Mouse (Mus musculus) liver, embryonic 15.5 days (tissue): Measurements from ENCODE around the gene Abcc6. TPM values are rescaled to one million over a fixed set of nuclear protein-coding genes. Genes with fewer than 3 reads are reported as not detected.

Experiments
- ATAC-seq: fragments of 200-750 bp; cut with Nextera tagmentation; 2 replicates; pipeline ENCODE4 v1.8.0; 2017; ENCODE audit warnings: moderate number of reproducible peaks, mild to moderate bottlenecking, moderate library complexity; ENCODE audit not compliant: insufficient read depth
- H3K27ac ChIP-seq: fragments of 300-500 bp; sonication (generic); replicated peaks from 2 replicates; pipeline ENCODE4 v1.5.1; 2015; ENCODE audit warnings: mild to moderate bottlenecking, inconsistent platforms
- H3K27me3 ChIP-seq: fragments of 300-500 bp; sonication (generic); 2 replicates; pipeline ENCODE4 v1.6.1; 2015; ENCODE audit warnings: mild to moderate bottlenecking, inconsistent platforms
- H3K36me3 ChIP-seq: fragments of 300-500 bp; sonication (generic); replicated peaks from 2 replicates; pipeline ENCODE4 v1.6.1; 2015; ENCODE audit warnings: moderate library complexity, mild to moderate bottlenecking, inconsistent platforms
- H3K4me1 ChIP-seq: fragments of 300-500 bp; sonication (generic); replicated peaks from 2 replicates; pipeline ENCODE4 v1.6.1; 2015; ENCODE audit warnings: inconsistent platforms
- H3K4me2 ChIP-seq: fragments of 300-500 bp; sonication (generic); 2 replicates; pipeline ENCODE4 v1.6.1; 2015; ENCODE audit warnings: moderate library complexity, mild to moderate bottlenecking, inconsistent platforms
- H3K4me3 ChIP-seq: fragments of 300-500 bp; sonication (generic); replicated peaks from 2 replicates; pipeline ENCODE4 v1.5.1; 2015; ENCODE audit warnings: mild to moderate bottlenecking, inconsistent platforms
- H3K9ac ChIP-seq: fragments of 300-500 bp; sonication (generic); 2 replicates; pipeline ENCODE4 v1.6.1; 2015; ENCODE audit warnings: moderate library complexity, mild to moderate bottlenecking, inconsistent platforms
- H3K9me3 ChIP-seq: fragments of 300-500 bp; sonication (generic); replicated peaks from 2 replicates; pipeline ENCODE4 v1.6.1; 2016; ENCODE audit warnings: inconsistent platforms
- WGBS: fragments of 180-500 bp; shearing (Covaris S2); methylation state at CpG from one replicate; pipeline ENCODE4 v1.1.7; 2015; ENCODE audit warnings: mixed read lengths; ENCODE audit not compliant: insufficient replicate concordance; 5-methylcytosine and 5-hydroxymethylcytosine counted together
- polyA plus RNA-seq: library from polyadenylated mRNA; unstranded; fragments of >200 nt; fragmentation: Nextera tagmentation; extraction: Ambion mirVana; gene quantifications from 2 replicates; pipeline ENCODE4 v1.2.1, GENCODE M21; 2015

The Abcc6 gene
- polyA plus RNA-seq, 1 experiment from 2014 or later, result 11.4 TPM

- H3K27me3 ChIP-seq, result no peaks in the 10 kb centered on the region
- peaks cover 15% of the 10 kb centered on the region; the same call in 1 of the 2 replicates for H3K36me3 ChIP-seq
- no peaks in the 10 kb centered on the region for H3K9me3 ChIP-seq
- H3K27ac ChIP-seq, result peak overlapping the region; percentile 87
- H3K4me1 ChIP-seq, result peaks cover 86% of the 10 kb centered on the region
- ATAC-seq, result no peak
- peak overlapping the region; percentile 59 for H3K9ac ChIP-seq
- 12% methylated on average over 9 of the region's 9 CpGs for WGBS
- H3K4me2 ChIP-seq, result peak overlapping the region; percentile 73
- H3K4me3 ChIP-seq, result peak overlapping the region; percentile 58
Measured at GRCm38 (mm10) chr7:45920583-45921241, 109.4 kb downstream of the Abcc6 start.

GRCm38 (mm10) chr7:45919761-45920160 is 110.3 kb downstream of the Abcc6 start:
- no peaks in the 10 kb centered on the region for H3K9me3 ChIP-seq
- WGBS, result 42% methylated on average over 4 of the region's 4 CpGs
- peak overlapping the region; percentile 87 for H3K27ac ChIP-seq
- H3K9ac ChIP-seq, result peak overlapping the region; percentile 59; the same call in 1 of the 2 replicates
- H3K4me1 ChIP-seq, result peaks cover 85% of the 10 kb centered on the region
- no peak for ATAC-seq
- H3K4me3 ChIP-seq, result peak overlapping the region; percentile 58
- H3K36me3 ChIP-seq, result peaks cover 15% of the 10 kb centered on the region; the same call in 1 of the 2 replicates
- no peaks in the 10 kb centered on the region for H3K27me3 ChIP-seq
- H3K4me2 ChIP-seq, result peak overlapping the region; percentile 73

GRCm38 (mm10) chr7:45919083-45919671 is 110.9 kb downstream of the Abcc6 start:
- no peak overlapping the region for H3K9ac ChIP-seq
- no peaks in the 10 kb centered on the region for H3K27me3 ChIP-seq
- peak overlapping the region; percentile 73 for H3K4me2 ChIP-seq
- H3K27ac ChIP-seq, result no peak overlapping the region
- peaks cover 15% of the 10 kb centered on the region; the same call in 1 of the 2 replicates for H3K36me3 ChIP-seq
- no peak for ATAC-seq
- WGBS, result 76% methylated on average over 14 of the region's 14 CpGs
- H3K4me1 ChIP-seq, result peaks cover 79% of the 10 kb centered on the region
- no peaks in the 10 kb centered on the region for H3K9me3 ChIP-seq
- 0 out of 2 replicates have a peak overlapping the region, but pooled peaks have one; percentile 58 for H3K4me3 ChIP-seq

GRCm38 (mm10) chr7:45917926-45918325 is 112.2 kb downstream of the Abcc6 start:
- 84% methylated on average over 15 of the region's 15 CpGs for WGBS
- H3K27ac ChIP-seq, result no peak overlapping the region
- peaks cover 67% of the 10 kb centered on the region for H3K4me1 ChIP-seq
- peaks cover 25% of the 10 kb centered on the region for H3K36me3 ChIP-seq
- H3K27me3 ChIP-seq, result no peaks in the 10 kb centered on the region
- ATAC-seq, result no peak
- H3K9me3 ChIP-seq, result no peaks in the 10 kb centered on the region
- no peak overlapping the region for H3K4me2 ChIP-seq
- H3K4me3 ChIP-seq, result no peak overlapping the region
- H3K9ac ChIP-seq, result no peak overlapping the region

Other genes starting within 250 kb of the Abcc6 start
- not detected in 2 replicates for gene Lmtk3, start 246.6 kb downstream of the Abcc6 start, polyA plus RNA-seq
- gene Sult2b1, start 245.6 kb downstream of the Abcc6 start, polyA plus RNA-seq, result 0.07 and 0.22 TPM in 2 replicates
- gene Cyth2, start 215.7 kb downstream of the Abcc6 start, polyA plus RNA-seq, result 30.4 and 30.9 TPM in 2 replicates
- gene Kcnj14, start 205.5 kb downstream of the Abcc6 start, polyA plus RNA-seq, result 0.06 and 0.12 TPM in 2 replicates
- 24.7 and 25.3 TPM in 2 replicates for gene Grwd1, start 199.4 kb downstream of the Abcc6 start, polyA plus RNA-seq
- gene Kdelr1, start 157.5 kb downstream of the Abcc6 start, polyA plus RNA-seq, result 27.6 TPM in 2 replicates
- gene Grin2d, start 151.9 kb downstream of the Abcc6 start, polyA plus RNA-seq, result 0.05 TPM in 2 replicates
- 0.94 and 1.3 TPM in 2 replicates for gene Syngr4, start 133.6 kb downstream of the Abcc6 start, polyA plus RNA-seq
- gene Tmem143, start 133.4 kb downstream of the Abcc6 start, polyA plus RNA-seq, result 3.6 and 4.0 TPM in 2 replicates
- 59.9 and 65.0 TPM in 2 replicates for gene Emp3, start 108.9 kb downstream of the Abcc6 start, polyA plus RNA-seq
- 0.91 and 1.2 TPM in 2 replicates for gene Ccdc114, start 106.2 kb downstream of the Abcc6 start, polyA plus RNA-seq
- gene Nomo1, start 3.4 kb upstream of the Abcc6 start, polyA plus RNA-seq, result 22.5 and 24.0 TPM in 2 replicates
- 0.08 TPM in 2 replicates for gene Kcnj11, start 70.5 kb upstream of the Abcc6 start, polyA plus RNA-seq
- gene Abcc8, start 149.7 kb upstream of the Abcc6 start, polyA plus RNA-seq, result 0.13 and 0.31 TPM in 2 replicates
- gene Ush1c, start 208.2 kb upstream of the Abcc6 start, polyA plus RNA-seq, result 0.03 and 0.06 TPM in 2 replicates
- not detected in 2 replicates for gene Otog, start 210.7 kb upstream of the Abcc6 start, polyA plus RNA-seq